Comparison of ENCODE assay signal across 21 mouse cellular contexts in the genomic region with DNA sequence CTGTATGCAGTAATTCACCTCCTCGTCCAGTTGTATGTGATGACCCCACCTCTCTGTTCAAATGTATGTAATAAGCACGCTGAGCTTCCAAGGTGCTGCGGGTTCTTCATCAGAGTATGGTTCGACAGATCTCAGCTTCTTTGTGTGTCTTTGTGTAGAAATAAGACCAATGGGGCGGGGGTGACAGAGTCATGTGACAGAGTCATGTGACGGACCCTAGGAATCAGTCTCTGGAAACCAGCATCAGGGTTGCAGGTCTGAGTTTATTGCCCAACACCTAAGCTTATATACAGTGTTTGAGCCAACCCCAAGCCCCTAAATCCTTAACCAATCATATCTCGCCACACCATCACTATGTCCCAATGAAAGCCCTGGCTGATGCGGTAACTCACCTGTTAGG.
"Had no signal": no experiment of that assay in that cellular context is flagged by ENCODE, and none has a peak within 500 bp of the region (broad histone marks: within the 10 kb centered on the region; RNA-seq: fewer than 3 reads in every experiment).

No protein-coding gene starts in this region.

- H3K9ac ChIP-seq: liver, embryonic 14.5 days; lung, embryonic 15.5 days; midbrain, embryonic 12.5 days; midbrain, embryonic 15.5 days; neural tube, embryonic 13.5 days; neural tube, embryonic 15.5 days had no signal

- H3K9me3 ChIP-seq: lung, embryonic 15.5 days; midbrain, embryonic 12.5 days; midbrain, embryonic 15.5 days; neural tube, embryonic 13.5 days; neural tube, embryonic 15.5 days had no signal

- H3K4me3 ChIP-seq: lung, embryonic 15.5 days; megakaryocyte, embryonic 14.5 days; midbrain, embryonic 12.5 days; midbrain, embryonic 15.5 days; myocyte; neural tube, embryonic 13.5 days; neural tube, embryonic 15.5 days had no signal

- H3K4me2 ChIP-seq: lung, embryonic 15.5 days; midbrain, embryonic 12.5 days; midbrain, embryonic 15.5 days; neural tube, embryonic 13.5 days; neural tube, embryonic 15.5 days had no signal

- H3K27me3 ChIP-seq: lung, embryonic 15.5 days; midbrain, embryonic 15.5 days had no signal

- DNase-seq: lung, adult 2 months; lung, postnatal 14 days; lung, postnatal 36 days; retina, postnatal 1 day; right cerebral cortex, adult 18-20 months; right cerebral cortex, postnatal 25 days; right cerebral cortex, postnatal 4 days; spleen, adult 18-20 months; thymus, adult 18-20 months; thymus, postnatal 14 days; thymus, postnatal 36 days had no signal

- ATAC-seq: lung, postnatal 0 days; midbrain, embryonic 15.5 days had no signal

- H3K36me3 ChIP-seq: lung, embryonic 15.5 days; midbrain, embryonic 12.5 days; midbrain, embryonic 15.5 days; neural tube, embryonic 13.5 days; neural tube, embryonic 15.5 days had no signal

- H3K27ac ChIP-seq: liver, embryonic 14.5 days; lung, embryonic 15.5 days; macrophage; midbrain, embryonic 12.5 days; midbrain, embryonic 15.5 days; neural tube, embryonic 13.5 days; neural tube, embryonic 15.5 days had no signal

- H3K4me1 ChIP-seq: lung, embryonic 15.5 days; midbrain, embryonic 12.5 days had no signal
